Mouse (Mus musculus) induced T-regulatory cell, adult 2 months (primary cell): ENCODE results near the gene 0610009B22Rik.
A peak's percentile ranks its signal among the peaks of the same experiment; 100 is the strongest.

ENCODE experiments used
- DNase-seq: peaks from one replicate; pipeline ENCODE4 v3.0.0-alpha.2; 2012; ENCODE audit warnings: low read depth

0610009B22Rik gene

DNA sequence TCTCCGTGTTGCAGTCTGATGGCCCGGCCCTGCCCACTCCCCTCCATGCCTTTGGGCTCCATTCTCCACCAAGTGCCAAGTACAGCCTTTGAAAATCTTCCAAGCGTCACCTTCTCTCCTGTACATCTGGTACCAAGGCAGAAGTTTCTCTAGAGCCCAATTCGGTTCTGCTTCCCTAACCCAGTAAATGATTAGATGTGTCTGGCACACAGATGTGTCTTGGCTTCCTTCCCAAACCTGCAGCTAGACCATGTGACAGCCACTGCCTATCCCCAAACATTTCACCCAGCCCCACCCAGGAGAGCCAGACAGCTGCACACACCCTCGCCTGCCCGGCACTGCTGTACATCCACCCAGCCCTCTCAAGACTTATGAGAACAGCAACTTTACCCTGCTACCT, 30.0 kb downstream of the 0610009B22Rik start:
- DNase-seq, result no peak

DNA sequence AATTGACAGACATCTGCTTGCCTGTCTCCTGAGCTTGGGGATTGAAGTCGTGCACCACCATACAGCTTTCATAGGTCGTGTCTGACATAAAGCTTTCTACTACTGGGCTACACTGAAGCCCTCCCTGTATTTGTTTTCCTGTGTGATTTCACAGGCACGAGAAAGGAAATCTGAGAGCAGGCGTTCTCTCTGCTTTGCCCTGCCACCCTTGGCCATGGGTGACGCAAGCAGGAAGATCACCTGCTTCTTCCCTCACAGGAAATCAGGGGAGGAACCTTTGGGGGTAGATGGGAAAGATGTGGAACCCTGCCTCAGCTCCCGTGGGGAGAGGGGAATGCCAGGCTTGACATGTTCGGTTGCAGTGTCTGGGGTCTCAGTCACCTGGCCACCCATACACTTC, 30.4 kb downstream of the 0610009B22Rik start:
- no peak for DNase-seq

DNA sequence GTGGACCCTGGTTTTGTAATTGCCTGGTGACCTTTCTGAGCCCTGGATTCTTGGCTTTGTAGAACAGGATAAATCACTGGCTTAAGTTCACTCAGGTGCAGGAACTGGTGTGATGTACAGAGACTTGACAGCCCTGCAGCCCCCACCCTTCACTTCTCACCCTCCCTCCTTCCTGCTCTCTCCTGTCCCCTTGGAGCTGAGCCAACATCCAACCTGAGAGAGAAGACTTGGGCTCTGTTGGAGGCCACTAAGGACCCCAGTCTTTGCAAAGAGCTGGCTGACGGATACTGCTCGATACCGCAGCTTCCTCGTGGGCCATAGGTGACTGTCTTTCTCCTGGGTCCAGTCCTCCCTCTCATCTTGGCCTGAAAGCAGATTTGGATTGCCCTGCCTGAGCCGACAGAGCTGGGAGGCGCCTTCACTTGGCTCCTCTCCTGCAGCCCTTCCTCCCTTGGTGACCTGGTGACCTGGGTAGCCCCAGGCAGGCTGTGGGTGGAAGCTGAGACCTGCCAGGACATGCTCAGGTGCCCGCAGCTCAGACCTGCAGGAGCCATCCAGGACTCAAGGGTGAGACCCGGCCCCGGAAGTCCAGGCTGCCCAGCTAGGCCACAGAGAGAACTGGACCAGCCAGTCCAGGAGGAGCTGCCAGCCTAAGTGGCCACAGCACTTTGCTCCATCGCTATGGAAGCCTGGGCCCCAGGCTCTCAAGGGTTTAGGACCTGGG, 31.7 kb downstream of the 0610009B22Rik start:
- DNase-seq, result no peak

DNA sequence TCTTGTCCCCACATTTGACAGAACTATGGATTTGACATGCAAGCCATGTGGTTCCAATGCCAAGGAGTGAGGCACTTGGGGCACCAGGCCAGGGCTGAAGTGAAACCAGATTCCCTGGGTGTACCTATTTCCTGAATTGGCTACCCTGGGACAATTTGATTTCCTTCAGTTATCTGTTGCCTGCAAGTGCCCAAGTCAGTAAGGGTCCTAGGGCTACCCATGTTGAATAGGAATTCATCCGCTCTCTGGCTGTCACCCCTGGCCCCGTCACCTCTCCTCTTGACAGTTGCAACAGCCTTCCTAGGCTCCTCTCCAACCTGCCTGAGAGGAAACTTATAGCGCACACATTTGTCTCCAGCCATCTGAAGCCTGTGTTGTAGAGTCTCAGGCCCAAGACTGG, 33.8 kb downstream of the 0610009B22Rik start:
- DNase-seq, result no peak

DNA sequence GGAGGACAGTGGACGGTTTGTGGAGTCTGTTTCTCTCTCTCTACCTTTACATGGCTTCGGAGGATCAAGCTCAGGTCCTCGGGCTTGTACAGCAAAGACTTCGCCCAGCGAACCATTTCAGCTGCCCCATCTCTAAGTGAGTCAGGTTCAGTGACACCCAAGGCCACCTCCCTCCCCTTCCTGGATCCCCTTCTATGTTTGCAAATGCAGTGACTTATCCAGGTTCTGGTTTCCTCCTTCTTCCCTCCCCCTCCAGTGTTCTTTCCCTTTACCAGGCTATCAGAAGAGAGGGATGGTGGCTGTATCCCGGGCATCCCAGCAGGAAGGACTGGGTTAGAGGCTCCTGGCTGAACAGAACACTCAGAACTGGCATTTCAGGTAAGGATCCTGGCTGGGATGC, 34.9 kb downstream of the 0610009B22Rik start:
- DNase-seq, result no peak

DNA sequence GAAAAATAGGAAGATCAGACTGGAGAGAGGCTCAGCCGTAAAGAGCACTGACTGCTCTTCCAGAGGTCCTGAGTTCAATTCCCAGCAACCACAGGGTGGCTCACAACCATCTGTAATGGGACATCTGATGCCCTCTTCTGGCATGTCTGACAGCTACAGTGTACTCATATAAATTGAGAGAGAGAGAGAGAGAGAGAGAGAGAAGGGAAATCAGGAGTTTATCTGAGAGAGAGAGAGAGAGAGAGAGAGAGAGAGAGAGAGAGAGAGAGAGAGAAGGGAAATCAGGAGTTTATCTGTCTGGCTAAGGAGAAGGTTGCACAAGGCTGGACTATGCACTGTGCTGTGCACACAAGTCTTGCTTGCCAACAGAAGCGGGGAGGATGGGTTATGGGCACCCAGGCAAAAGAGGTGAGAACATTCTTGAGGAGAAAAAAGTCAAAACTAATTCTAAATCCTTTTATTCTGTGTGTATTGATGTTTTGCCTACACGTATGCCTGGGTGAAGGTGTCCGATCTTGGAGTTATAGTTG, 35.7 kb downstream of the 0610009B22Rik start:
- DNase-seq, result no peak

DNA sequence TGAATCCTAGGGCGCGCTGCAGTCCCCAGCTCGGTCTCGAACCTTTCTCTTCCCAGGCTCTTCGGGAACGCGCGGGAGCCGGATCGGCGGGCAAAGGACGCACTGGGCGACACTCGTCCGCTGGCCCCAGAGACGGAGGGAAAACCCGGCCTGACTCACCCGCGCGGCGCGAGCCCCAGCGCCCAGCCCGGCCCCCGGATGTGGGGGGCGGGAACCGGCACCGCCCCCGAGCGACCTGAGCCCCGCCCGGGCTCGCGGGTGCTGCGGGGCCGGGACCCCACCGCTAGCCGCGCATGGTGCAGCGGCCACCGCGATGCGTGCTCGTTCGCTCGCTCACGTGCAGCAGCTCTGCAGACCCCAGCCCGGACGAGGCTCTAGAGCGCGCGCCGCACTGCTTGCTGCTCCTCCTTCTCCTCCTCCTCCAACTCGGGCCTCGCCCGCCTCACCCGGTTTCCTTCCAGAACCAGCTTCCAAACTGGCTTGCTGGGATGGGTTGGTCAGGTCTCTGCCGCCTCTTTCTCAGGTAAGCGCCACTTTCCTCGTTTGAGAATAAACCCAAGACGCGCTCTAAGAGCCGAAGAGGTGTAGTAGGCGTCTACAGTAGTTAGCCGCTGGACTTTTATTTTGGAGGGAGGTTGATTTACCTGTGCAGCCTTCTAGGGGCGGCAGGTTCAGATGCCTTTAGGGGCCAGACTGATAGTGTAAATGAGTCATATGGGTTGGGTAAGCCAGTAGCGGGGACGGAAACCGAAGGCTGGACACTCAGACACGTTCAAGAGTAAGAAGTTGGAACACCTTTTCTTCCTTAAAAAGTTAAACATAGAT, 37.8 kb downstream of the 0610009B22Rik start, which contains the start of the genes N4bp3 and D930048N14Rik:
TSS of gene N4bp3 (minus strand) at position 152 of the 825 bp plus-strand sequence.
TSS of gene D930048N14Rik (plus strand) at position 264 of the 825 bp plus-strand sequence.
- DNase-seq, result peak; percentile 87

DNA sequence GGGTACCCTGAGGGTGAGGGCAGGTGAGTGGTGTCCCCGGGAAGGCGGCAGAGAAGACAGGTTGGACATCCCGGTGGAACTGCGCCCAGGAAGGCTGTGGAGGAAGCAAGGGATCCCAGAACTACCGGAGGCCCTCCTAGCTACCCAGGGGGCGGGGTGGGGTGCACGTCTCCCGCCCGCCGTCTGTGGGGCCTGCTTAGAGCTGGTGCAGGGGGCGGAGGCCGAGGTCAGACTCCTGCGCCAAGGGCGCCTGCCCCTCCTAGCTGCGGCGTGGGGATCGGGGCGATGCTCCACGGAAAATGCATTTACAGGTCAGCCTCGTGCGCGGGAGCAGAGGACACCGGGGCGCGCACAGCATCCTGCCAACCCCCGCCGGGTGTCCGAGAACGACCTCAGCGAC, 38.4 kb downstream of the 0610009B22Rik start:
- no peak for DNase-seq

DNA sequence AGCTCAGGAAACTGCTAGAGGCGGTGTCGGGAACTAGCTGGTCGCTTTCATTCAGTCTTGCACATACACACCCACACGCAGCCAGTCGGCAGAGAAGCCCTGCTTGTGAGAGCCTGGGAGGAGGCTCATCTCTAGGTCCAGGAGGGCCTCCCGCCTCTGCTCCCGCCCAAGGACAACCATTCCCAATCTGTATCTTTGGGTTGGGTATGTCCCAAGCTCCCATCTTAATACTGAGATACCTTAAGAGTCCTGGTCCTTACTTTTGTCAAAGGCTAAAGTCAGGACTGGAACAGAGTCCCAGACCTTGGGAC, 38.8 kb downstream of the 0610009B22Rik start:
- DNase-seq, result peak; percentile 64

DNA sequence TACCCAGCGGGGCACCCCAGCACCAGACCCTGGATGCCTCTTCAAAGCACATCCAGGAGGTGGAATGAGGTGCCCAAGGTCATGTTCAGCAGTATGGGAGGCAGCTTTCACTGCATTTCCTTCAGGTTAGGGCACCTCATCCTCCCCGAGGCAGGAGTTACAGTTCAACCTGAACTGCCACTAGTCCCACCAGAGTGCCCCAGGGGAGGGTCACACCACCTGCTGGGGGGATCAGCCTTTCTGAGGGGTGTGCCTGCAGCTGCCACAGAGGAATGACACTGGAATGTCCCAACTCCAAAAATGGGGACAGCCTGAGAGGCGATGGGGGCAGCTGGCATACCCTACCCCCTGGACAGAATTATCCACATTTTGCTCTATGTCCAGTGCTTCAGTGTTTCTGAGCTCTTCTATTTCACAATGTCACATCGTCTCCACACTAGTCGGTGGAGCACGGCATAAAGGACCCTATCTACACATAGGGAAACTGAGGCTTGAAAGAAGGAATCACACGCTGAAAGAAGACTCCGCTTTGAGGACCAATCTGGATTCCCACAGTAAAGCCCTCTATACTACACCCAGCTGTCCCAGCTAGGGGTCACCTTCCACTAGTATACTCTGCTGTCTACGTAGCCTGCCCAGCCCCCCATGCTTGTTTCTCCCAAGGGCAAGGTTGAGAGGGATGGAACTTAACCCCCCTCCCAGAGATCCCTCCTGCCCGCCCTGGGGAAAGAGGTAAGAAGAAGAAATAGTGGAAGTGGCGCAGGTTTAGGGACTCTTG, 39.4 kb downstream of the 0610009B22Rik start:
- DNase-seq, result no peak

DNA sequence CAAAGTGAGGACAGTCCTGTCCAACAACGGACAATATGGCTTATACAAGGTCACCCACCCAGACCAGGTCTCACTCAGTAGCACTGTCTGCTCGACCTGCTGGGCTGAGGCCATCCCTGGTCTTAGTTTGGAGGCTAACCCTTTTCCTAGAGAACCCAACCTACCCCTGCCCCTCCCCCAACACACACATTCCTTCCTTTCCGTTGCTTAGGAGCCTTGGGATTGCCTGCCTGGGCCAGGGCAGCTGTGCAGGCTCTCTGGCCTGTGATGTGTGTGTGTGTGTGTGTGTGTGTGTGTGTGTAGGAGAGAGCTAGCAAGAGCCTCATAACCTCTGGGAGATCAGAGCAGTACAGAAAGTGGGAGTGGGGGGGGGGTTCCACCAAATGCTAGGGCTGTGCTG, 40.1 kb downstream of the 0610009B22Rik start:
- DNase-seq, result no peak

DNA sequence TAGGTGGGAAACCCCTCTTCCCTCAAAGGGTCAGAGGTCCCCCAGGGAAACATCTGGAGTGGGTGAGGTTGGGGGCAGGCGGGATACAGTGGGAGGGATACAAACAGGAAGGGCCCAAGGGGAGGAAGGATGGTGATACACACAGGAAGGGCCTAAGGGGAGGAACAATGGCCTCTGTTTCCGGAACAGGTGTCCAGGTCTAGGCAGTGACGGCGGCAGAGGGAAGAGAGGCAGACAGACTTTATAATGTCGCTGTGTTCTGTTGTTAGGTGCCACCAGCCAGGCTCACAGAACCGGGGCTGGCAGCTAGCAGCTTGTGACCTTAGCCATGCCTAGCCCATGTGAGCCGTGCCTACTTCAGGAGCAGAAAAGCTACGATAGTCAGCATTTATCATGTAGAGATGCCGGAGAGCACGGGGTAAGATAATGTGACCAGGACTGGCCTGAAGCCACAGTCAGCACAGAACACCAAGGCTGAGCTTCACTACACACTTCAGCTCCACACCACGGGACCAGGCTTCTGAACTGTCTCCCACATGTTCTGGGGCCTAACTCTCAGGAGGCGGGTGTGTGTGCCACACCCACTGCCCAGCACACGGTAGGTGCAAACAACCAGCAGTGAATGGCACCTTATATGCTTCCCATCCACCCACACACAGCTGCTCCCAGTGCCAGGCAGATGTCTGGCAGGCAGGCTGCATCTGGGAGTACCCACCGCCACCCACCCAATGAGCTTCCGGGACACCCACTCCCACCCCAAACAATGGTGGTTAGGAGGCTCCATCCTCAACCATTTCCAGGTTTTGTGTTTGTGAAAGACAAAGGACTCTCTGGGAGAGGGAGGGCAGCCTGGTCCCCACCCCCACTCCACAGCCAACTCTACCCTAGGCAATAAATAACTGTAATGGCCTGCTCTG, 41.7 kb downstream of the 0610009B22Rik start:
- DNase-seq, result no peak

DNA sequence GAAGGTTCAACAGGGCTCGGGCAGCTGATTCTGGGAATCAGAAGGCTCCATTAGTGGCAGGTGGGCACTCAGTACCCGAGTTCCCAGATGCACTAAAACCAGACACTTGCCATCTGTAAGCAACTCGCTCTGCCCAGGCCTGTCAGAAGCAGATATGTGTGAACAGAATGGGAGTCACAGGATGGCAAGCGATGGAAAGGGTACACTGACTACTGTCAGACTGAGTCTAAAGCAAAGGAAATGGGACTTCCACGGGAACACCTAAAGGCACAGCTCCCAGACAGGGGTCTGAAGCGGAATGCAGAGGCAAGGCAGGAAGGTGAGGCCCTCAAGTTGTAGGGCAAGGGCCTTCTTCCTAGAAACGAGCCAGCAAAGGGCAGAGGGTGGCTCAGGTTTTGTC, 42.4 kb downstream of the 0610009B22Rik start:
- DNase-seq, result no peak

DNA sequence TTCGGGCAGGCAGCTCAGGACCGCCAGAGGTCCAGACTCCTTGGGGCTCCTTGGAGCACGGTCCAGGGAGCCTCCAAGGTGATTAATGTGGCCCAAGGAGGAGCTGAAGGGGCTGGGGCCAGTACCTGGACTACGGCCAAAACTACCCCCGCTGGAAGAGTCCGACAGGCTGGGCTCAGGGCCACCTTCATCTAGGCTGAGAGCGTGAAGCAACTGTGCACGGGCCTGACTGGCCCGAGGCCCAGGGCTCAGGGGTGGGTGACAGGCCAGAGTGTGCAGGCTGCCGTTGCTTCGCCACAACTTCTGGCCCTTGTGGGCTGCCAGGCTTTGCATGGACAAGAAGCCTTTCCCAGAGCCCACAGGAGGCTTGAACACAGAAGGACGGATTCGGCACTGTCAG, 43.4 kb downstream of the 0610009B22Rik start:
- no peak for DNase-seq

DNA sequence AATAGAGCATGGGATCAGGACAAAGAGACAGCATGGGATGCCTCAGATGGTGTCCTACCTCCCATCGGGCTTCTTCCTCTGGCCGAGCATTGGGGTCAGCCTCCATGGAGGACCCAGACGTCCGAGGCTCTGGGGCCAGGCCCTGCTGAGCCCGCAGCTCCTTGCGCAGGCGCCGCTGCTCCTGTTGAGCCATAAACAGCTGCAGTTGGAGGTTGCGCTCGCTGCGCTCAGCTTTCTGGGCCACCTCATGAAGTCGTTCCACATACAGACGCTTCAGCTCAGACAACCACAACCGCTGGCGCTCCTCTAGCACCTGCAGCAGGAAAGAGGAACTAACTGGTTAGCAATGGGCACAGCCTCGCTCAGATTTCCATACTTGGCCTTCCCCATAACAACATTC, 44.5 kb downstream of the 0610009B22Rik start:
- no peak for DNase-seq

DNA sequence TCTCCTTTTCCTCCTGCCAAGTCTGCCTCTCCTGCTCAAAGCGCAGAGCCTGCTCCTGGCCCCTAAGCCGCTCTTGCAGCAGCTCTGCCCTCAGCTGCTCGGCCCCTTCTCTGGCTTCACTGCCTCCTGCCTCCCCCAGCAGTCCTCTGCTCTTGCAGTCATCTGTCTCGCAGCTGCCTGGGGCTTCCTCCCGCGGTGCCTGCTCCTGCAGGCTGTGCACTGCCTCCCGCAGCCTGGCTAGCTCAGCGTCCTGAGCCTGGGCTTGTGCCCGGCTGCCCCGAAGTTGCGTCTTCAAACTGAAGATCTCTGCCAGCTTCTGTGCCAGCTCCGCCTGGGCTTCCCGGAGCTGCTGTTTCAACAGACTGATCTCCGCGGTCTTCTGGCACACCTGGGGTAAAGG, 44.9 kb downstream of the 0610009B22Rik start:
- DNase-seq, result no peak

DNA sequence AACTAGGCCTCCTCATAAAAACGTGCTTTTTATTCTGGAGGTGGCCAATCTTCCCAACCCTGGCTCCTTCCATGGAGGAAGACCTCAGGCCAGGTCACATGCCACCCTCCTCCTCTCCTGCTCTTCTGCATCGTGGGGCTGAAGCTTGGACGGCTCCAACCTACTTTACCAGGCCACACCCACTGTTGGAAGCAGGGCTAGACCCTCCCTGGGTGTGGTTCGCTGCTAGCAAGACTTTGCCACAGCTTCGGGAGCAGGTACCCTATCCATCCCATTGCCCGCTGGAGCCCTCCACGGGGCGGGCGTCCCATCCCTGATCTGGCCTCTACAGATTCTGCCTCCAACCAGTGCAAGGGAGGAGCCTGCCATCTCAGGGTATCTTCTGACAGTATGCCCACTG, 45.5 kb downstream of the 0610009B22Rik start:
- DNase-seq, result no peak

DNA sequence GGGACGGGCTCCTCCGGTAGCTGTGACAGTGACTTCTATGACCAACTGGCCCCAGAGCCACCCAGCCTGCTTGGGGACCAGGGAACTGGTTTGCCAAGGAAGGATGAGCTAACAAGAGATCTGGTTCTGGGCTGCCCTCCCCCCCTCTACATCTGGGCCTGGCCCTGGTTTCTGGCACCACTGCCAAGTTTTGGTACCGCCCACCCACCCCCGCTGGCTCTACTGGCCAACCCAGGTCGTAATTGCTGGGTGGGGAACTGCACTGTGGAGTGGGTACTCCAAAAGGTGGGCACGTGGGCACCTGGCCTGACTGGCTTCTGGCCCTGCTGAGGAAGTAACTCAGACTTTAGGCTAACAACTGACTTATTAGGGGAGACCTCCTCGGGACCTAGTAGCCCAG, 47.9 kb downstream of the 0610009B22Rik start:
- DNase-seq, result no peak

DNA sequence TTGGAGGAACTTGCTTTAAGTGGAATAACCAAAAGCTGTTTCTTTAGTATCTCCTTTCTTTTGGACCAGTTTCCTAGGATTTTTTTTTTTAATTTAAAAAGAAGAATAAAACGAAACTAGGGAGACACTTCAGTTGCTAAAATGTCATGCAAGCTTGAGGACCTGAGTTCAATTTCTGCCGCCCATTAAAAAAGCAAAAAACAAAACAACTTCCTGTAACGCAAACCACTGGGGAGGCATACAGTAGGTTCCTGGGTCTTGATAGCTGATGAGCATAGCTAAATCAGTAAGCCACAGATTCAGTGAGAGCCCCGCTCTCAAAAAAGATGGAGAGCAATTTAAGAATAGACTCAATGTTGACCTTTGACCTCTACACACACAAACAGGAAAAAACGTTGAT, 50.2 kb downstream of the 0610009B22Rik start:
- no peak for DNase-seq

DNA sequence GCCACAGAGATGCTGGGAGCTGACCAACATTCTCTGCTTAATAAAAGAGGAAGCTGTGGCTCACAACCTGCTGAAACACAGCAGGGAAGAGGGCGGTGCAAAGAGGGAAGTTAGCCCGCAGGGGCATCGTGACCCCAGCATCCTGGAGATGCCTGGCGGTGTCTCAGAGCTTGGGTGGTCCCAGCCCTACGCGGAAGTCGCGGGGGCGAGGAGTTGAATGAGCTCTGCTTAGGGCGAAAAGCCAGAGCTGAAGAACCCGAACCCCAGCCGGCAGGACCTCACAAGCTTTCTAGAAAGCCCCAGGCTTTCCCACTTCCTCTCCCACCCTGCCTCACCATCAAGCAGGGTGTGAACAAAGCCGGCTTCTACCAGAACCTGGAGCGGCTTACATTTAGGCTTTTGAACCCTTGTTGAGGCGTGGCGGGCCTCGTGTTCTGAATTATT, 50.7 kb downstream of the 0610009B22Rik start:
- peak; percentile 69 for DNase-seq

DNA sequence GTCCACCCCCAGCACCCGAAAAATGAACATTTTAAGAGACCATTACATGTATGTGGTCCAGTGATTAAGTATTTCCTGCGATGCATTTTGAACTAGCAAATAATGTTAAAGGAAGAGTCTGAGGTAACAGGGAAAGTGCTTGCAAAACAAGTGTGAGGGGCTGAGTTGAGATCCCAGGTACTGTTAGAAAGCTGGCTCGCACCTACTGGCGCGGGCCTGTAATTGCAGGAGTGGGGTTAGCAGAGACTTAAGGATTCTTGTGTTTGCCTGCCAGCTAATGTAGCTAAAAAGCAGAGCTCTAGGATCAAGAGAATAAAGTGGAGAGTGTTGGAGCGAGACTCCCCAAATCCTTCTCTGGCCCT, 52.4 kb downstream of the 0610009B22Rik start:
- peak; percentile 91 for DNase-seq
